Mouse (Mus musculus) left cerebral cortex, postnatal 14 days (tissue): Measurements from ENCODE around the gene Ubap2l. TPM values are rescaled to one million over a fixed set of nuclear protein-coding genes. Genes with fewer than 3 reads are reported as not detected.

Experiments
- DNase-seq, 2 experiments: peaks; one replicate each; pipeline ENCODE4 v3.0.0; 2021 to 2022; ENCODE audit warnings: low spot score in 2 of 2, mixed read lengths in 1 of 2
- intact Hi-C: fragments of 180-260 bp; cut with DNase I; formaldehyde crosslinking; loops from one replicate; pipeline ENCODE4 v1.15.1; 2025
- microRNA-seq, 2 experiments: library from miRNA; unstranded; fragments of <30 nt; microRNA quantifications; one replicate each; pipeline ENCODE4 v1.2.0; 2022
- total RNA-seq, 2 experiments: library from RNA; stranded (reverse); gene quantifications; 2 replicates each; pipeline ENCODE4 v1.2.3; 2021

Gene Ubap2l
- total RNA-seq, 2 experiments from 2014 or later, result 191 to 205 TPM

DNA sequence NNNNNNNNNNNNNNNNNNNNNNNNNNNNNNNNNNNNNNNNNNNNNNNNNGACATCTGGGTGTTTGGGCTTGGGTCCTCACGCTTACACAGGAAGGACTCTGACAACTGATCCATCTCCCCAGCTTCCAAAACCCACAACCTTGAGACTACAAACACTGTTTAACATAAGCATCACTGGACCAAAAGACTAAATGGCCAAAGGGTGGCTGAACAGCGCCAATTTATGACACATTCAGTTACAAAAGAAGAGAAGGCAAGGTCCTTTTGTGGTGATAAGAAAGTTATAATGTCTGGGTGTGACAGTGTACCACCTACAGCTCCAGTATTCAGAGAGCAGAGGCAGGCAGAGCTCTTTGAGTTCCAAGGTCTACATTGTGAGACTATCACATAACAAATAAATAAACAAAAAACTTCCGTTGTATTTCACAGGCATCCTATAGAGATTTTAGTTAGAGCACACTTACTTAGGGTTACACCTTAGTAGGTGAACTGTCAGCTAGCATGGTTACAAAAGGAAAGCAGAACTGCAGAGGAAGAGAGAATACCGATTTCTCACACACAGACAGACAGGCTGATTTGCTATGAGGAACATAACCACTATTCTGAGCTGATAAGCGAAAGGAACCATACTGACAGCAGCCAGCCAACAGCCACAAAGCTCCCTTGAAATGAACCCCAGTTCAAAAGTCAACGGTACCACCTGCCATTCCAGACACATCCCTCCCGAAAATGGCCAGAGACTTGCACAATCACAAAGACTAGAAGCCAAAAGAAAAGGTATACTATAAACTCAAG, 96.1 kb downstream of the Ubap2l start:
- intact Hi-C loops, result no loop called here
- DNase-seq, result no peak

DNA sequence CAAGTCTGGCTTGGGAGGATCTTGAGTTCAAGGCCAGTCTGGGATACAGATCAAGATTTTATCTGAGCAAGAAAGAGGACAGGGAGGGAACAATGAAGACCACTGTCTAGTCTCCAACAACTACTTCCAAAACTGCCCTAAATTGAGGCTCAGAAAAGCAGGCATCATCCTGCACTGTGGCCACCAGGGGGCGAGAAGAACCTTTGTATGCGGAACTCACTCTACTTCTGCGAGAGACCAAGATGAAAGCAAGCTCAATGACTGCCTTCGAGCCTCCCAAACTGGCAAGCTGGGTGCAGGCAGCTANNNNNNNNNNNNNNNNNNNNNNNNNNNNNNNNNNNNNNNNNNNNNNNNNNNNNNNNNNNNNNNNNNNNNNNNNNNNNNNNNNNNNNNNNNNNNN, 99.0 kb downstream of the Ubap2l start:
- intact Hi-C loops, result loop anchor here (5.0 kb wide), 1 partner anchor 124 kb away; no protein-coding TSS in a partner anchor
- DNase-seq, result peak; percentile 84 to 88

Small RNA genes within 50 kb of the gene (microRNA-seq; reads per million reads assigned to microRNA genes)
- gene Mir190b (3.7 to 6.1 reads per million in 2 experiments), gene Mir7669 (0.34 to 0.53 reads per million in 2 experiments)

Other genes starting within 250 kb of the Ubap2l start
- gene She, start 221.3 kb downstream of the Ubap2l start, total RNA-seq, result 1 to 10 TPM; 3.6 to 3.7 TPM
- 1 to 10 TPM; 3.6 to 4.7 TPM for gene Il6ra, start 139.4 kb downstream of the Ubap2l start, total RNA-seq
- gene Atp8b2, start 89.1 kb downstream of the Ubap2l start, total RNA-seq, result 10 to 100 TPM; 94.6 to 95.2 TPM
- 10 to 100 TPM; 70.6 to 76.7 TPM for gene Hax1, start 53.8 kb downstream of the Ubap2l start, total RNA-seq
- 10 to 100 TPM; 77.2 to 78.1 TPM for gene 4933434E20Rik, start 992 bp downstream of the Ubap2l start, total RNA-seq
- gene Tpm3, start 20.0 kb upstream of the Ubap2l start, total RNA-seq, result 100 to 1,000 TPM; 220 to 223 TPM
- under 1 TPM; 0.38 to 0.55 TPM for gene Nup210l, start 51.5 kb upstream of the Ubap2l start, total RNA-seq
- gene Rps27, start 161.0 kb upstream of the Ubap2l start, total RNA-seq, result 100 to 1,000 TPM; 647 to 683 TPM
- gene Rab13, start 161.1 kb upstream of the Ubap2l start, total RNA-seq, result 1 to 10 TPM; 5.8 to 5.9 TPM
- 10 to 100 TPM; 38.8 to 44.5 TPM for gene Jtb, start 179.0 kb upstream of the Ubap2l start, total RNA-seq
- under 1 TPM in 1 of 2 experiments, not detected in 1; 0.23 TPM for gene Creb3l4, start 190.9 kb upstream of the Ubap2l start, total RNA-seq
- 10 to 100 TPM; 50.5 to 51.9 TPM for gene Slc39a1, start 195.5 kb upstream of the Ubap2l start, total RNA-seq
- gene Crtc2, start 201.5 kb upstream of the Ubap2l start, total RNA-seq, result 10 to 100 TPM; 30.5 to 31.6 TPM
- gene Dennd4b, start 212.6 kb upstream of the Ubap2l start, total RNA-seq, result 10 to 100 TPM; 28.2 to 29.4 TPM
- gene Gatad2b, start 240.6 kb upstream of the Ubap2l start, total RNA-seq, result 10 to 100 TPM; 89.0 to 96.0 TPM